Mouse (Mus musculus) gonadal fat pad, adult 2 months (tissue): Measurements from ENCODE around the gene Map3k12. TPM values are rescaled to one million over a fixed set of nuclear protein-coding genes. Genes with fewer than 3 reads are reported as not detected.

Source experiments
- DNase-seq: peaks from one replicate; pipeline ENCODE4 v3.0.0-alpha.2; 2012; ENCODE audit warnings: low read depth
- polyA plus RNA-seq: library from polyadenylated mRNA; depleted of rRNA; stranded (reverse); fragments of >200 nt; gene quantifications from 2 replicates; pipeline ENCODE4 v1.2.3, GENCODE M21; 2012

The Map3k12 gene
- polyA plus RNA-seq, 1 experiment = 15.0 TPM

DNA sequence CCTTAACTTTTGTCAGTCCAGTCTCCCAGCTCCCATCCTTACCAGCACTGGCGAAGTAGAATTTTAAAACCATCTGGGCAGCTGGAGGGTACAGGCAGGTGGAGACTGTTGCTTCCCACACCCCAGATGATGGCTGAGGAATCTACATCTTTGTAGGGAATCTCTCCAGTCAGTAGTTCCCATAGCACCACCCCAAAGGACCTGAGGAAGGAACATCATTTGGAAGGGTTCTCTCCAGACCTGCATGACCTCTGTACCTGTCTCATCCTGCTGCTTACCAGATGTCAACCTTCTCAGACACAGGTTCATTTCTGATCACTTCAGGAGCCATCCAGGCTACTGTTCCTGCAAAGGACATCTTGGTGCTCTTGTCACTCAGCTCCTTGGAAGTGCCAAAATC is 13.4 kb downstream of the Map3k12 start, which contains the start of gene Gm10337:
Gm10337 (plus strand) TSS at position 276 of the 400 bp plus-strand sequence.
- DNase-seq = no peak

DNA sequence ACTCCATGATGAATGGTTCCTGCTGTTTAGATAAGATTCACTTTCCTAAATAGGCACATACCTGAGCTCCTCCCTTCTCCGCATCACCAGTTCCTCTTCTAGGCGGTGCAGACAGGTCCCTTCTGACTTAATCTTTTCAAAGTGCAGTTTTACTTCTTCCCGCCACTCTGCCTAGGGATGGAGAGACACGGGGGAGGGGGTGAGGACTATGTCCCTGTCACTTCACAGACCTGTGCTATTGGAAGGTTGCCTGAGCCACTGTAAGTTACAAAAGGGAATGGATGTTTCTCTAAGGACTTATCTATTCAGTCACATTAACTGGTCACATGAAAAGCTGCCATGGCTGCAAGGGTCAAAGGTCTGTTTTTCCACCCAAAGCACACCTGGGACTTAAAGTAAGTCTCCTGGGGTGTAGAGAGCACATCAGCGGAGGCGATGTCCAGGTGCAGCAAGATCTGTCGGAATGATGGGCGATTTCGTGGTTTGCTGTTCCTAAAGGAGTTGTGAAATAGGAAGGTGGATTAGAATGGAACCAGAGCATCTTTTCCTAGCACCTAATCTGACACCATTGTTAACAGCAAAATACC is 14.5 kb downstream of the Map3k12 start:
- no peak for DNase-seq

DNA sequence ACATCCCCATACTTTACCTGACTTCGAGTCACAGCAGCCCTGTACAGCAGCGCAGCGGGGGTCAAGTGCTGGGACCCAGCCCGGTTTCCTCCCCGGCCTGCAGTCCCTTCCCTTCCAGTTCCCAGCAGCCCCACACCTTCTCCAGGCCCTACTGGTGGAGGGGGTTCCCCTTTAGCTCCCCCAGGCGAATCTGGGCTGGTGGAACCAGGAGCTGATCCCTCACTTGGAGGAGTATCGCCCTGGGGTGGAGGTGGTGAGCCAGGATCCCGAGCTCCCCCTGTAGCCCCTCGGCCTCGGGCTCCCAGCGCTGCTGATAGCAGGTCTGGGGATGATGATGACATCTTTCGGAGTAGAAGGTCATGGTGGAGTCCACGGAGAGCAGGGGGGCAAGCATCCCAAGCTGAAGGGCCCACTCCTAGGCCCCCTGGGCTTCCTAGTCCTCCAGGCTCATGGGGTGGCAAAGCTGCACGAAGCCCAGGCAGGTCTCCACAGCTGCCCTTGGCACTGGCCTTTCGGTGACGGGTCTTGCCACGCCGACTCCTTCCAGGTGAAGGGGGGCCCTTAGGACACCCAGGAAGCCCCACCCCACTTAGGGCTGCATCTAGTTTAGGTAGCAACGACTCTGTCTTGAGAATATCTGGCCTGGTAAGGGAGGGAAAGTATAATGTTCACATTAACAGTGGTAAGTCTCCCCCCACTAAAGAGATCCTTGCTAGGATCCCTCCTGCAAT is 15.6 kb downstream of the Map3k12 start:
- no peak for DNase-seq

DNA sequence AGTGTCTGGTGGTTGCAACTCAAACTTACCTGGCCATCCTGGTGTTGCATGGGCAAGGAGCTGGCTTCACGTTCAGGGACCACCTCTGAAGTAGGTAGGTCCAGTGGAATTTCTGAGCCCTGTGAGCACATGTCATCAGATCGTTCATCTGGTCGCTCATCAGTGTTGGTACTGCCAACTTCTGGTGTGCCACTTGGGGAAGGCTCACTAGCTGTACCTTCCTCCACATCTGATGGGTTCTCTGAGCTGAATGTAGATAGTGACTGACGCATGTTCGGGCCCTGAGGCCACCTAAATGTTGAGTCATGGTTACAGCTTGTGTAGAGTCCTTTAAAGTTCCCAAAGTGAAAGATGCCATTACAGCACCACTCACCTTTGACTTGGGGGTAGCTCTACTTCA is 16.4 kb downstream of the Map3k12 start:
- no peak for DNase-seq

DNA sequence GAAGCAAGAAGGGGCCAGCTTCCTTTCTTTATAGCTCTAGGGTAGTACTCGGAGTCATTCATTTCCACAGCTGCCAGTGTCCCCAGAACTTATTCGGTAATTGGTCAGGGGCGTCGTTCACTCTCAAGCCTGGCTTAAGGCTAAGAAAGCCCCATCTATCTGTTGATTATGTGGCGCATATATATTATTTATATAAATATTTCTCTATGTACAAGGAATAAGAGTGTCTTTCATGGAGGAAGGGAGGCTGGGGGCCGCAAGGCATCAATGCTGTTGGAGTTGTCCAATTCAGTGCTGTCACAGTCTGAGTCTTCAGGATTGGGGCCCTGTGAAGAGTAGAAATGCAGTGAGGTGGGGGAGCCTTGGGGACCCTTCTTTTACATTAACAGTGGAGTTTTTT is 17.0 kb downstream of the Map3k12 start:
- no peak for DNase-seq

DNA sequence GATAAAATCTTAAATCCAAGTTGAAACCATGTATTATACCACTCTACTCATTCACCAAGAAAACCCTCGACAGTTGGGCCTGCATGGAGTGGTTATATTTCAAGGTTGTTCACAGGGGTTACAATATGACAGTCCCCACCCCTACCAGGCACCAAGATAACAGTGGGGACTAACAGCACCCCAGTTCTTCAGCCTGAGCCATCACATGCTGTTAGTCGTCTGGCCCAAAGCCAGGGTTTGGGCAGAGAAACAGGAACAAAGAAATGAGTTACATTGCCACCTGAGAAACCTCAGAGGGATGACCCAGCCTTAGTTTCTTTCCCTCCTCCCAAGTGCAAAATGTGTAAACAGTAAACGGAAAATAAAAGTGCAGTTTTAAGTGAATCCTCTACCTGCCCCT is 17.5 kb downstream of the Map3k12 start:
- DNase-seq = no peak

DNA sequence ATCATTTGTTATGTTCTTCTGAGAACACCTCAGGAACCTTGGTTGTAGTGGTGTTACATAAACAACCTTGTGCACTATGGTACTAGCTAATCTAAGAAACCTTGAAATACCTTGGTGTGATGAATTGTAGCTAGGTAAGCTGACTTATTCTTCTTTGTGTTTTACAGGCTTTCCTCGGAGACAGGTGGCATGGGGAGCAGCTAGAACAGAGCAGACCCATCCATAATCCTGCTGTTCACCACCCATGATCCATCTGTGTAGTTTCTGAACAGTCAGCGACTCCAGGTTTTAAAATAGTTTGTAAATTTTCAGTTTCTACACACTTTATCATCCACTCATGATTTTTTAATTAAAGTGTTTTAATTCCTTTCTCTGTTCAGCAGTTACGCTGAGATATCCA is 18.5 kb downstream of the Map3k12 start:
- DNase-seq = no peak

DNA sequence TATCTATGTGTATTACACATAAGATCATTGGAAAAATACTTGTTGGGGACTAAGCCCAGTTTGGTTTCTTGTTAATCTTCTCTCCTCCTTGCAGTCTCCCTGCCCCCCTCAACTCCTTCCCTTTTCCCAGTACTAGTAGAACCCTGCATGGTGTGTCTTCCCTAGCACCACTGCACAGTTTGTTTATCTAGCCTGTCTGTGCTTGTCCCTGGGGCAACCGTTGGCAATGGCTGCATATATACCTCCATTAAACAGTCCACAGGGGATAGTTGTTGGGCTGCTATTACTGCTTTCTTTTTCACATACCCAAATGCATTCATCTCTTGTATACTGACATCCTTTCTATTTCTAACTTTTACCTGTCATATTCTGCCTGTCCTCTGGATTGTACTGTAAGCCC is 29.2 kb downstream of the Map3k12 start:
- no peak for DNase-seq

DNA sequence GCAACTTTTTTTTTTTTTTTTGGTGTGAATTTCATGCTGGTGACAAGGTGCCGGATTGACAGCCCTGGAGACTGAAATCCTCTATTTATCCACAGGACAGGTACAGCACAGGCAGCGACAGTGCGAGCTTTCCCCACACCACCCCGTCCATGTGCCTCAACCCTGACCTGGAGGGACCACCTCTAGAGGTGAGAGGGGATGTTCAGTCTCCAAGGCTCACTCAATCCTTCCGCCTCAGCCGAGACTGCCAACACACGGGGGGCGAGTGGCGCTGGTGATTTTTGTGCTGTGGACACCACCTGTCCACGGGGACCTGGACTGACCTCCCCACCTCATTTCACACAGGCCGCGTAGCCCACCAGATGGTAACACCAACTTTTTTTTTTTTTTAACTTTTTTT is 31.0 kb downstream of the Map3k12 start:
- no peak for DNase-seq

DNA sequence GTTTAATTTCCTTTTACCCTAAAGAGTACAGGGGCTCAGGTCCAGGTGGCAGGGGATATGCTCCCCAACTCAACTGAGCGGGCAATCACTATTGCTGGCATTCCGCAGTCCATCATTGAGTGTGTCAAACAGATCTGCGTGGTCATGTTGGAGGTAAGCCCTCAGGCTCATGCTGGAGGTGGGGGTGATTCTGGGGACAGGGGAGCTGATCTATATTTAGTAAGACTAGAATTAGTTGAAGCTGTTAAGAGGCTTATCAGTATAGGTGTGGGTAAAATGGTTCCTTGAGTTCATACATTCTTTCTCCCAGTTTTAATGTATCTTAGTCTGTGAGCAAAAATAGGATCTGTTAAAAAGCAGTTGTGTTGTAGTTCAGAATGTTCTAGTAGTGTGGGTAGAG is 33.7 kb downstream of the Map3k12 start:
- DNase-seq = no peak

DNA sequence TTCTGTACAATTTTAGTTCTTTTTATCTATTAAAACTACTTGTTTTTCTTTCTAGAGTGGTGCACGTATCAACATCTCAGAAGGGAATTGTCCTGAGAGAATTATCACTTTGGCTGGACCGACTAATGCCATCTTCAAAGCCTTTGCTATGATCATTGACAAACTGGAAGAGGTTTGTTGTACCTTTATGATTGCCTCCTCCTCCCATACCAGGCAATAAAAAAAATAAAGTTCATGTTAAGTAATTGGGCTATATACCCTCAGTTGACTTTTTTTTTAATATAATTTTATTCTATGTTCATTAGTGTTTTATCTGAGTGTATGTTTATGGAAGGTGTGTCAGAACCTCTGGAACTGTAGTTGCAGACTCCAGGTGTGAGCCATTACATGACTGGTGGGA is 42.3 kb downstream of the Map3k12 start:
- DNase-seq = no peak

DNA sequence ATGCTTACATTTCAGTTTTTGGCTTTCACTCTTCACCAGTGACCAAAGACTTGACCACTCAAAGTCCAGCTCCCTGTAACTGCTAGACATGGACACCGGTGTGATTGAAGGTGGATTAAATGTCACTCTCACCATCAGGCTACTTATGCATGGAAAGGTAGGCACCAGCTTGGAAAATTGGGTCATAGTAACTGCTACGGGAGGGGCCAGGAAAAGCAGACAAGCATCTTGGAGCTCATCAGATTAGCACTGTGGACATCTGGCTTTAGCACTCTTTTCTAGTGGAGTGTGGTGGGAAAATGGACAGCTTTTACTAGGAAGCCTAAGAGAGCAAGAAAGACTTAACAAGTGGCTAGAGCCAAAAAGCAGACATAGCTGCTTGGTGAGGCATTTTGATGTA is 43.6 kb downstream of the Map3k12 start:
- DNase-seq = no peak

DNA sequence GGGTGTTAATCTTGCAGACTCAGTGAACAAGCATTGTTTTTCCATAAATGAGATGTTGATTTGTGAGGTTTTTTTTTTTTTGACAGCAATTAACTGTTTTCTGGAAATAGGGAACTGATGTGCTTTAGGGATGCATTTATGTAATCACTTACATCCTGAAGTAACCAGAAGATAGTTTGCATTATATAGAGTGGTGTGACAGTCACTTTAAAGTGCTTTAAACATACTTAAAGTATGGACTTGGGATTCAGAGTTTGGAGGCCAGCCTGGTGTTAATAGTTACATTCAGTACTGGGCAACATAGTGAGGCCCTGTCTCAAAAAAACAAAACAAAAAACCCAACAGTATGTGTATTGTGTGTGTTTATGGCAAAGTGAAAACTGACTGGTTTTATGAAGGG is 45.1 kb downstream of the Map3k12 start:
- DNase-seq = no peak

DNA sequence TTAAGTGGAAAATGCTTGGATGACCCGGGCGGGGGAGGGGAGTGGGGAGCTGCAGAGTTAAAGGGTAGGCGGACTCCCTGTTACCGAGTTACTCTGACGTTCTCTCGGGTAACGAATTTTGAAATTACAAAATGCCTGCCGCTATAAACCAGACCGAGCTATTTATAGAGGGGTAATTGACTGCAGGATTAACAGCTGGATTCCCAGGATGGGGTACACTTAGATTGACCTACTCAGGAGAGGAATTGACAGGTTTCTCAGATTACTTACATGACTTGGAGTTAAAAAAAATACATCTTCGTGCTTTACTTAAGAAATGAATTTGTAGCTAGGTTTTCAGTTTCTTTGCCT is 45.6 kb downstream of the Map3k12 start:
- DNase-seq = no peak

DNA sequence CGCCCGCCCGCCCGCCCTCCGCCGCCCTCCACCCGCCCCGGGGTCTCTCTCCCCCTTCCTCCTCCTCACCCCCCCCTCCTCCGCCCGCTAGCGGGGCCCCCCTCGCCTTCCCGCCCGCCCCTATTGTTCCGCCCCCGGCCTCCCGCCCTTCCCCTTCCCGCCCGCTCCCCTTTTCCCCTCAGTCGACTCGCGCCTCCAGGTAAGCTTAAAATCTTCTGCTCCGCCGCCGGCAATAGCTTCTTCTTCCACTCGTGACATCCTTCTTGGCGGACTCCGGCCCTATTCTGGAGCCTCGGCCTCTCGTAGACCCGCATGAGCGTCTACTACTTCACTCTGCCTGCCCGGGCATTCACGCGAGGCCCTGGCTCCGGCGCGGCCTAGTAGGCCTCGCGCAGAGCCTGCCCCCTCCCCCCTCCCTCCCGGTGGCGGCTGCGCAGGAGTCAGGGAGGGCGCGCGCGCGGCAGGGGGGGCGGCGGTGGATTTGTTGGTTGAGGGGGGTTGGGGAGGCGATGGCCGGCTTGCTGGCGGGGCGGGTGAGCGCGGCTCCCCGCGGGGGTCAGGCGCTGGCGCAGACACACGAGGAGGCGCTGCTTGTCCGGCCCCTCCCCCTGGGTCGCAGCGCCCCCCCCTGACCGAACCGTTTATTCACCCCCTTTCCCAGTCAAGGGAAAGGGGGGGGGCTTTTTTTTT is 46.1 kb downstream of the Map3k12 start:
- no peak for DNase-seq

DNA sequence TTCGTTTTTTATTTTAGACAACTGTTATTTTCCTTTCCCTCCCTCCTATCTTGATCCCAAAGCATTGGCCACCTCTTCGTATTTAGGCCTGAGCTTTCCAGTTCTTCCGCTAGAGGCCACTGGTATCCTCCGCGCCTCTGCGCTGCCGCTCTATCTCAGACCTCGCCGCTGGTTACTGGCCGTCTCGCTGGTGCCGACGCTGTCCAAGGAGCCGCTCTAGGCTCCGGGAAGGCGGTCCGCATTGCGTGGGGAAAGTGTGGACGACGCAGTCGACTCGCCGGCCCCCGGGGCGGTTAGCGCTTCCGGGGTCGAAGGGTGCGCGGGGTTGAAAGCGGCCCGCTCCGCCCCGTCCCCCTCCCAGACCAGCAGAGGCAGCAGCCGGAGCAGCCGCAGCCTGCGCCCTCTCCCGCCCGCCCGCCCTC is 46.7 kb downstream of the Map3k12 start, which contains the start of gene Pcbp2:
Pcbp2 (plus strand) TSS at position 357 of the 422 bp plus-strand sequence.
- DNase-seq = peak; percentile 64

DNA sequence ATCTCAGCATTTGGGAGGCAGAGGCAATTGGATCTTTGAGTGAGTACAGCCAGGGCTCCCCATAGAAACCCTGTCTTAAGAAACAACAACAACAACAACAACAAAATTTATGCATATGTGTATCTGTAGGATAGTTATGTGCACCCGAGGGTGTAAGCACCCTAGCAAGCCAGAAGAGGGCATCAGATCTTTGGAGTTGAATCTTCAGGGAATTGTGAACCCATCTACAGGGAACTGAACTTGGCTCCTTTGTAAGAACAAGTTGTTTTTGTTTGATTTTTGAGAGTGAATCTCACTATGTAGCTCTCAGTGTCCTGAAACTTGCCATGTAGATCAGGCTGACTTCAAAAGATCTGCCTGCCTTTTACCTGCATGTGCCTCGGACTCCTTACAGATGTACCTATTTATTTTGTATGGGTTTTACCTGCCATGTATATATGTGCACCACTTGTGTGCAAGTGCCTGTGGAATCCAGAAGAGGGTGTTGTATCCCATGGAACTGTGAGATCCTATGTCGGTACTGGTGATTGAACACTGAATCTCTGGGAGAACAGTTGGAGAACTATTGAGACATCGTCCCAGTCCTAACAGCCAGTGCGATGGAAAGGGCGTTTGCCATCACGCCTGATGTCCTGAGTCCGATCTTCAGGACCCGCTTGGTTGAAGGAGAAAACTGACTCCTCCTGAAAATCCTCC is 48.0 kb downstream of the Map3k12 start:
- no peak for DNase-seq

DNA sequence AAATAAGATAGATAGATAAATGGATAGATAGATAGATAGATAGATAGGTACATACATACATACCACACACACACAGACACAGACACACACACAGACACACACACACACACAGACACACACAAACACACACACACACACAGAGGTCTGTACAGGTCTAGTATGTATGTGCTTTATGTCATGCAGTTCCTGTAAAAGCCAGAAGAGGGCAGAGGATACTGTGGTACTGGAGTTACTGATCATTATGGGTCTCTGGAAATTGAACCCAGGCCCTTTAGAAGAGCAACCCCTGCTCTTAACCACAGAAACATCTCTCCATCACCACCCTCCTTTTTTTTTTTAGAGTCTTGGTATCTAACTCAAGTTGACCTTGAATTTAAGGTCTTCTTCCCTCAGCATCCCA is 53.2 kb downstream of the Map3k12 start:
- DNase-seq = no peak

DNA sequence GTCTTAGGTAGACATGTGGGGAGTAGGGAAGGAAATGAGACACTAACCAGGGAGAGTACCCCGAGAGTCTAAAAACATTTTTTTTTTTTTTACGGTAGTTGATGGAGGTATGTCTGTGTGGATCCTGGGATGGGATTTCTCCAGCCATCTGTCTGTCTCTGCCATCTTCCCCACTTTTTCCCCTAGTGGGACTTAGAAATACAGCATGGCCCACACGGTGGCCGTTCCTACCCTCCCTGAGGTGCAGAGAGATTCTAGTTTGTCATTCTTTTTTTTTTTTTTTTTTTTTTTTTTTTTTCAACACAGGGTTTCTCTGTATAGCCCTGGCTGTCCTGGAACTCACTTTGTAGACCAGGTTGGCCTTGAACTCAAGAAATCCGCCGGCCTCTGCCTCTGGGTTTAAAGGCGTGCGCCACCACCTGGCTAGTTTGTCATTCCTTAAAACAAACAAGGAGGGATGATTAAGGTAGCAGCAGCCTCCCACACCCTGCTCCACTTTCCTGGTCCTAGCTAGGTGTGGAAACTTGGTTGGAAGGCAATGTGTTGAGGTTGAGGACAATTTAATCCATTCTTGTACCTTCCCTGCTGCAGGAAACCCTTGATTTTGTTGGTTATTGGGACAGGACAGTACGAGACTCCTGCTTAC is 55.3 kb downstream of the Map3k12 start:
- no peak for DNase-seq

DNA sequence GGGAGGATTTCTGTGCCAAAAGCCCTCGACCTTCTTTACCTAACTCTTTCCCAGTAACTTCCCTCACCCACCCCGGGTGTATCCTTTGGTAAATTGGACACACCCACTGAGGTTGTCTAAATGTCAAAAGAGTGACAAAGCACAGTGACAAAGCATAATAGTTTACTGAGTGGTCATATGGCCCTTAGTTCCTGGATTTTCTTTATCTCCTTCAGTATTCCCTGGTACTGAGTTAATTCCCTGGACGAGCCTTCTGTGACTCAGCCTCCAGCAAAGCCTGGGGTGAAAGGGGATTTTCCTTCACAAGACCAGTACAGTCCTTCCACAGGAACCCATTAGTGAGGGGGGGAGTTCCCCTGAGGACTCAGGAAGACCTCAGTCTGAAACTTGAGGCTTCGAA is 55.9 kb downstream of the Map3k12 start:
- DNase-seq = no peak

DNA sequence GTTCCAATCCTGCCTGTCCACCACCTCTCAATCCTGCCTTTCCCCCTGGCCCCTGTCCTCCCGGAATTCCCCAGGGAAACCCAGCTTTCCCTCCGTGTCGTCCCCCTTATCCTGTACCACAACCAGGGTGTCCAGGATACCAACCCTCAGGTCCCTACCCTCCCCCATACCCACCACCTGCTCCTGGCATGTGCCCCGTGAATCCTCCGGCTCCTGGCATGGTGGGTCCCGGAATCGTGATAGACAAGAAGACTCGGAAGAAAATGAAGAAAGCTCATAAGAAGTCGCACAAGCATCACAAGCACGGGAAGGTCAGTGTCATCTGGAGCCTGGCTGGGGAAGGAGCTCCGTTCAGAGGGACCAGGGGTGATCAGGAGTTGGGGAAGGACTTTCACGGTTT is 56.5 kb downstream of the Map3k12 start:
- DNase-seq = no peak

DNA sequence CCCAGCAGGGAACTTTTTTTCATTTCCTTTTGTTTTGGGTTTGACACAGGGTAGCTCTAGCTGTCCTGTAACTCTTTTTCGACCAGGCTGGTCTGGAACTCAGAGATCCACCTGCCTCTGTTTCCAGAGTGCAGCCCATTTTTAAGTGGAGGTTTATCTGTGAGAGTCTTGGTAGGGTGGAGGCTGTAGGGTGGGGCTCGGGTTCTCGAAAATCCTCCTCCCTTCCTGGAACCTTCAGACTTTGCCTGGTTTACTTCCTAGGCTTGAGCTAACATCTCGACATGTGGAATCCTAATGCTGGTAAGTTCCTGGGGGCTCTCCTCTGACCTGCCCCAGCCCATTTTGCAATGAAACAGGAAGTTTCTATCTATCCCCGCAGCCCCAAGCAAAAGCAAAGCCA is 57.0 kb downstream of the Map3k12 start:
- DNase-seq = no peak
